Mouse (Mus musculus) urinary bladder, adult 18-20 months (tissue): ENCODE results near the gene Gsto1.
"Not testable (repeated sequence)": the region's sequence is repeated elsewhere in the genome, so short reads cannot be mapped to it uniquely, and the experiment has no call there.

Experiments
- DNase-seq, 2 experiments: peaks; one replicate each; pipeline ENCODE4 v3.0.0; 2022; ENCODE audit warnings: low spot score in 2 of 2, mixed read lengths in 2 of 2

Gsto1 gene

DNA sequence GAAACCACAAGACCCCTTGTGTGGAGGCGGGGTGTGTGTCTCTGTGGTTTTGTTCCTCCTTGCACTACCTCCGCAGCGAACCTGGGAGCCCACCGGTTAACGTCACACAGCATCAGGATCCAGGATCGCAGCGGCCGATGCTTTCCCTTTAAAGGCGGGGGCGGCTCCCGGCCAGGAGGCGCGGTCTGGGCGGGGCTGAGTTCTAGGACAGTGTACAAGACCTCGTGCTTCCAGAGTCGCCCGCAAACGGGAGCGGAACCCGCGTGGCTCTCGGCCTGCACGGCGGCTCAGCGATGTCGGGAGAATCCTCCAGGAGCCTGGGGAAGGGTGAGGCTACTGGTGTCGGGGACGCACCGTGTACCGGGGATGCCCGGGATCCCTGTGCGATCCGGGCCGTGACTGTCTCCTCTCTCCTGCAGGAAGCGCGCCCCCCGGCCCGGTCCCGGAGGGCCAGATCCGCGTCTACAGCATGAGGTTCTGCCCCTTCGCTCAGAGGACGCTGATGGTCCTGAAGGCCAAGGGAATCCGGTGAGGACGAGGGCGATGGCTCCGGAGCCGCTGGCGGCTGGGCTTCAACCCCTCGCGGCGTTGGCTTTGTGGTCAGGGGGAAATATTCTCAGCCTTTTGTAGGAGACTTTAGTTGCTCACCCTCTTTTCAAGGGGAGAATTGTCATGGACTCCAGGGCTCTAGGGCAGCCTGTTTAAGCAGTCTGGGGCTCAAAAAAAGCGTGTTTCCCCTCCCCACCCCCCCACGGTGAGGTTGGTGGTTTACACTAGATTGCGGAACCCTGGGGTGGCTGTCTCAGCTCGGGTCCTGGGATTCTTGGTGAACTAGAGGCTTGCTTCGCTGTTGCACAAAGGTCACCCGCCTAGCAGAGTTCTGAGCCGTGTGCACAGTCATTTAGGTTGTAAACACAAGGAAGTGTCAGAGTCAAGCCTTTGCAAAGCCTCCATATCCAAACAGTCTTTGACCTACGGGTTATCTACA is at the start of gene Gsto1:
Gene Gsto1, plus strand, starts transcription at position 175 of the 988 bp plus-strand sequence.
- DNase-seq, result peak; percentile 87 to 94

DNA sequence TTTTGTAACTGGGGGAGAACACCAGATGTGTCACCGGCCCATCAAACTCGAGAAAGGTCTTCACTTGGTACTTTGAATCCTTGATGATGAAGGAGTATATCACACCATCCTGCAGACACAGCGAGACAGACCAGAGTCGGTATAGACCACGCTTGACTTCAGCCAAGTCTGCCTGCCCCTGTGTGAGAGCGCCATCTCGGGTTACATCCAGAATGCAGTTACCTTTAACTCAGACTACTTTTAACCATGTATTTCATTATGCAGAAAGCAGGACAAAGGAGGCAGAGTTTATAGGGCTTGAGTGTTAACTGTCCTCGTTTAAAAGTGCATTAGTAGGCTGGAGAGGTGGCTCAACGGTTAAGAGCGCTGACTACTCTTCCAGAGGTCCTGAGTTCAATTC is 42.7 kb upstream of the Gsto1 start:
- no peak for DNase-seq

DNA sequence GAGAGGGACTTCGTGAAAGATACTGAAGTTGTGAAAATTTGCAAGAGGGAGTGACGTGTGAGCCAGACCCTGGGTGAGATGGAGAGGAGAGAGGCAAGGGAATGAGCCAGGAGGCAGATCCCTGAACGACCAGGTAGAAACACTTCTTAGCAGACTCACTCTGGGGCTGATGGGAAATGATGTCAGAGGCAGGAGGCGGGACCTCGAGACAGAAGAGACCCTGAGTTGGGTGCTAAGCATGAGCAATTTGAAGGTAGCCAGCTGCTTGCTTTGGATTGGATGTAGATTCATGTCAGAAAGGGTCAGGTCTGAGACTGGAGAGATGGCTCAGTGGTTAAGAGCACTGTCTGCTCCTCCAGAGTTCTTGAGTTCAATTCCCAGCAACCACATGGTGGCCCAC is 40.0 kb upstream of the Gsto1 start:
- DNase-seq, result no peak

DNA sequence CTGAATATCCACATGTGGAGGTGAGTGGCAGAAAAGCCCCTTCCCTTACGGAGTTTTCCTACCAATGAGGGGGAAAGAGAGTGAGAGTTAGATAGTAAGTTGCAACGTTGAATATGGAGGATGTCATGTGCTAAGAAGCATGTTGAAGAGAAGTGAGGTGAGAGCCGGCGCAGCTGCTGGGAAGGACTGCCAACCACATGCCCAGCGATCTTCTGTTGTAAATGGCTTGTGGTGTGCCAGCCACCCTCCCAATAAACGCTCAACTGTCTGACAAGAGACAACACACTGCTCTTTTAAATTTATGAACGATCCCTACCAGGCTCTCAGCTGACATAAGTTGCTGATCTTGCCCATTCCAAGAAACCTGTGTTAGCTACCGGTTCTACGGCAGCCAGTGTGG is 37.1 kb upstream of the Gsto1 start:
- no peak for DNase-seq

DNA sequence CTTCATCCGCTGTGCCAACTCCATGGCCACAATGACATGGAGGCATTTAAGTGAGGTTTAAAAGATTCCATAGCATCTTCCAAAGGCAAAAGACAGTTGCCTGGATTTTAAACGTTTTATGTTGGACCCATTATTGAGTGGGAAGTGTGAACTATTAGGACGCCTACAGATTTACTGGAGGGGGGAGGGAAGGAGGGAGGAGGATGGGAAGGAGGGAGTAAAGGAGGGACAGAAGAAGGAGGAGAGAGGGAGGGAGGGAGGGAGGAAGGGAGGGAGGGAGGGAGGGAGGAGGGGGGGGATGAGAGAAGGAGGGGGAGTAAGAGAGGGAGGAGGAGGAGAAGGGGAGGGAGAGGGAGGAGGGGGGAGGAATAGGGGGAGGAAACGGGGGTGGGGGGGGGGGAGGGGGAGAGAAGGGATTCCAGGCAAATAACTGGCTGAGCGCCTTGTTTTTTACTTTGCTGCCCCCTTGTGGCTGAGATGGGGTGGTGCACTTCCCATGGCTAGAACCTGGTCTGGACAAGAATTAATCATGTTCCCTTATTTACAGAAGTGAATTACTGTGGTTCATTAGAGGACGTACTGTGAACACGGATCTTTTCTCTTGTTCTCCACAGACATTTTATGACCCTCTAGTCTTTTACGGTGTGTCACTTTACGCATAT is 33.8 kb upstream of the Gsto1 start:
- peak; percentile 30 to 71 for DNase-seq

DNA sequence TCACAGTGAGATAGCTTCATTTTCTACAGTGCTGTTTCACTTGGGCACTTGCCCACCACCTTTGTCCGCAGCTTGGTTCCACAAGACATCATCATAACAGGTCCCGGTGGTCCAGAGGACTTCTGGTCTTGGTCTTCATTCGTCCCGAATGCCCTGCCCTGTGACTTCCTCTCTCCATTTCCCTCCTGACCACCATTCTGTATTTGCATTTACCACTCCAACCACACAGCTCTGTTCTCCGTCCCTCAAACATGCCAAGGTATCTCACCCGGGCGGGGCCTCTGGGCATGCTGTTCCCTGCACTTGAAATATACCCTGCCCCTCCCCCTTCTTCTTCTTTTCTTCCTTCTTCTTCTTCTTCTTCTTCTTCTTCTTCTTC is 33.3 kb upstream of the Gsto1 start:
- peak in 1 of 2 experiments; percentile 18 for DNase-seq

DNA sequence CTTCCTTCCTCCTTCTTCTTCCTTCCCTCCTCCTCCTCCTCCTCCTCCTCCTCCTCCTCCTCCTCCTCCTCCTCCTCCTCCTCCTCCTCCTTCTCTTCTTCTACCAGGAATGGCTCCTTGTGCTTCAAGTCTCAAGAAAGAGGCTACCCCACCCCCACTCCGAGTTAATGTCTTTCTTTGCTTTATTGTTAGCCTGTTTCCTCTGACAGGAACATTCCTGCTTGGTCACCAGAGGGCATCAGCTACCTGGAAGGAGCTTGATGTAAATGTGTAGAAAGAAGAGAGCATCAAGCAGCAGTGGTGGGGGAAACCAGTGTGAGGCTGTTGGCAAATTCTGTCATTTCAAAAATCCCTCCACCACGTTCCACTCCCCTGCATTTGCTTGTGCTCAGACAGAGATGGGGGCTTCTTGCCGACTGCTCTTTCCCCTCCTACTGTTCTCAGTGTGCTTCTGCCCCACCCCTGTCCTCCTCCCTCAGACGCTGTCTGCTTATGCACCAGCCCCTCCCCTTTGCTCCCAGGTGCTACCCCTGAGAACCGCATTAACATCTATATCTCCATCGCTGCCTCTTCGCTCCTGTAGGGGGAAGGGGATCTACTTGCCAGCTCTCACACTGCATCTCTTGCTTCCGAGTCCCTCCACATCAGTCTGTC is 32.5 kb upstream of the Gsto1 start:
- DNase-seq, result no peak

DNA sequence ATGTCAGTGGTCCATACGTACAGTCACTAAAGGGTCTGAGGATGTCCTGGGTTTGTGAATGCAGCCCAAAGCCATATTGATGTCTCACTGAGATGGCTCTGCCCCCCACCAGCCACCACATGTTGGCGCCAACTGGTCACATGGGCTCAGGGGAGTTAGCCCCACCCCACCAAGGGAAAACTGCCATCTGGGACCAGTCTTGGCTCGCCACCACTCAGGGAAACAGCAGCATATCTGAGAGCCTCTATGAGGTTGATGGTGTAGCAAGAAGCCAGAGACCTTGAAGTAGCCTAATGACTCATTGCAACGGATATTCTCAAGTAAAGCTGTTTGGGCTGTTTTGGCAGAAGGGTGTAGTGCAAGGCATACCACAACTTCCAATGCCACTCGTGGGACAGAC is 30.7 kb upstream of the Gsto1 start:
- DNase-seq, result peak in 1 of 2 experiments; percentile 31

DNA sequence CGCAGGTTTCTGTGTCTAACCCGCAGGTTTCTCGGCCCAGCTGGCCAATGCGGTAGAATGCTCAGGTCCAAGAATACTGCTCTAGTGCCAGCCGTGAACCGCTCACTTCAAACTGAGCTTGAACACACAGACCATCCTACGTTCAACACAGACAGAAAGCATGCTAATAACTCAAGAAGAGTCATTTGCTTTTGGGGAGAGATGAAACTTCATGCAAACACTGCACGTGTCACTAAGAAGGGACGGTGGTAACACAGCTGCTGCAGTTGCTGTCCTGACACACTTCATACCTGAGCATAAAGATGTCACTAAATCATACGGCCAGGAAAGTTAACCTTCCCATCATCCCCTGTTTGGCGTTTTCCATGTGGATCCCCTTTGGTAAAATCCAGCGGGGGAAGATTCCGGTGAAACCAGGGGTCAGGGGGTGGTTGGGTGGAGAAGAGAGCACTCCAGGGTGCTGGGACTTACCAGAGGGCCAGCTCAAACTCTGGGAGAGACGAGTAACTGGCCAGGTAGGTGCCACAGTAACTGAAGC is 24.8 kb upstream of the Gsto1 start:
- no peak for DNase-seq

DNA sequence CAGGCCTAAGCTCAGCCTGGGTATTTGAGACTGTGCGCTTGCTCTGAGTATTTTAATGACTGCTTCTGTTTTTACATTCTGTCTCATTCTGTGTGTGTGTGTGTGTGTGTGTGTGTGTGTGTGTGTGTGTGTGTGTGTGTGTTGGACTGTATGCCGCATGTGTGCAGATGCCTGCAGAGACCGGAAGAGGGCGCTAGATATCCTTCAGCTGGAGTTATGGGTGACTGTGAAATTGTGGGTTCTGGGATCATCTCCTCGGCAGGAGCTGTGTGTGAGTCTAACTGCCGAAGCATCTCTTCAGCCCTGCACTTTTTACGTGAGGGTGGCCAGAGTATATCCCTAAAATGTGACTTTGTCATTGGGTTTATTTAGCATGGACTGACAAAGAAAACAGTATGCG is 23.7 kb upstream of the Gsto1 start:
- no peak for DNase-seq

DNA sequence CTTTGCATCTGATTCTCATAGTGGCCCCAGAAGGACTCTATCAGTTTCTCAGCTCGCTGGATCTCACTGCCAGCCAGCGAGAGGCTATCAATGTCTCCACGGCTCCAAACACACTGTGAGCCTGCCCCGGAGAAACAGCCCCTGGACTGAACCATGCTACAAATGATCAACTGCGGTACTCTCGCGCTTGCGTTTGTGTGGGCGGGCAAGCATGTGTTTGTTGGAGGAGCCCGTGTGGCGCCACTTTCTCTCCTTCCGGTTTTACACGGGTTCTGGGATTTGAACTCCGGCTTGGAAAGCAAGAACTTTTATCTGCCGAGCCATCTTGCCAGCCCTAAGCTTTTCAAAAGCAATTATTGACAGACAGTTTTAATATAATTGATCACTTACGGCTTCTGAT is 22.5 kb upstream of the Gsto1 start:
- DNase-seq, result no peak

DNA sequence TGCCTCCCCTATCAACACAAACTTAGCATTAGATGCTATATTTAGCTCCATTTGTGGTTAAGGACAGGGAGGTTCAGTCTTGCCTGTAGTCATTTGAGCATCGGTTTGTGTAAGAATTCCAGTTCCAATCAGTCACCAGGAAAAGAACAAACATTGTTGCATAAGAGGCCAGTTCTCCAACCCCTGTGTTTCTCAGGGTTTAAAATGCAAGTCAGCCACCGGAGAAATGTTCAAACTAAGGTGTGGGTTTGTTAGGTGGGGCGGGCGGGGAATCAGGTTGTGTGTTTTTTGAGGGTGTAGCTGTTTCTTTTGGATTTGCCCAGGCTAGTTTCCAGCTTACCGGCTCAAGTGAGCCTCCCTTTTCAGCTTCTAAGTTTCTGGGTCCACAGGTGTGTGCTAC is 20.2 kb upstream of the Gsto1 start:
- DNase-seq, result peak; percentile 25 to 61

DNA sequence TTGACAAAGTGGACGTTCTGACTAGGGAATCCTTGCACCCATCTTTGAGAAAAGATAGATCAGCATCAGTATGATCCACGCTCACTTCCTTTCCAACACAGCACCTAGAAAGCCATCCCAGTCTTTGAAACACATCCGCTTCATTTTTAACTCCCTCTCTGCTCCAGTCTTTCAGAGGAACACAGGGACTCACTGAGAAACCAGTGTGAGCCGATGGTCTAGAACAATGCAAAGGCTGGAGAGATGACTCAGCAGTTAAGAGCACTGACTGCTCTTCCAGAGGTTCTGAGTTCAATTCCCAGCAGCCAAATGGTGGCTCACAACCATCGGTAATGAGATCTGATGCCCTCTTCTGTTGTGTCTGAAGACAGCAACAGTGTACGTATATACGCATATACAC is 19.0 kb upstream of the Gsto1 start:
- DNase-seq, result no peak

DNA sequence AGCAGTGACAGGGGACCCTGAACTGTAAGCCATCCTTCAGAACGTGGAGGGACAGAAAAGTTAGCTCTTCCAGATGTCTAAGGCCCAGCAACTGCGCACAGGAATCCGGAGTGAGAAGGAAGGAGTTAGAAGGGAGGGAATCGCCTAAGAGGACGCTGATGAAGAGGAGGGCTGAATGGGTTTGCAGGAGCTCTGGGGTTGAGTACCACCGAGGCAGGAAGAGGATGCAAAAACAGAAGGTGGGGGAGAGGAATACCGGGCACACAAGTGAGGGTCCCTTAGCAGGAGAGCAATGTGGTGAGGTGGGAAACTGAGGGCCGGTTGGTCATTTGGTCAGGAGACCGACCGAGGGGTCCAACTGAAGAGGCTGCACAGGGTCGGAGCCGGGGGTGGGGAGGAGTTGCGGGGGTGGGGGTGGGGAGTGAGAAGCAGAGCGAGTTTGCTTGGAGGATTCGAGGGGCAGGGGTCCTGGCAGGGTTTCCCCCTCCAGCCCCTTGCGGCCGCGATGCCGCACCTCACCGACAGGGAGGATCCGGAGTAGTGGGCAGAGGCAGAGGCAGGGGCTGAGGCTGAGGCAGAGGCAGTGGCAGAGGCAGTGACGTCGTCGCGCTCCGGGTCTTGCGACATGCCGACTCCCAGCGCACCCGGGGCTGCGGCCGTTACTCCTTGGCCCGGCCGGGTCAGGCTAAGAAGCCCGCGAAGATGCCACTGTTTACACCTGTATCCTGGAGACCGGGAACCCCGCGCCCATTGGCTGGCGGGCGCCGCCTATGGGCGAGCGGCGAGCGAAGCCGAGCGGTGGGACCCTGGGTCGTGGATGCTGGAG is 17.9 kb upstream of the Gsto1 start:
- DNase-seq, result peak; percentile 38 to 59

DNA sequence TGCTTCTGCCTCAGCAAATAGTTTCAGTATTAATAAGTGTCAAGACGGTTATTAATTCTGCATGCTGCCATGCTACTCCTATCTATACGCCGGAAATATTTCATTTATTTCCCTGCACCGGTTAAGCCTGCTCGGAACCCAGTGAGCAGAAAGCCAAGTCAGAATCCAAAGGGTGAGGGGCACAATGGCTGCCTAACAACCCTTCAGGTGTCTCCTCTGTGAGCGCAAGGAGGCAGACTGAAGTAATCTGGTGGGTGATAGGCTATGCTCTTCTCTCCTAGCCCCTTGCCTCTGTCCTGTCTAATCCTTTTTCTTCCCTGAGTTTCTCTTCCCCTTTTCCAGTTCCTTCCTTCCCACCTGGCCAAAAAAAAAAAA is 17.3 kb upstream of the Gsto1 start:
- no peak for DNase-seq

DNA sequence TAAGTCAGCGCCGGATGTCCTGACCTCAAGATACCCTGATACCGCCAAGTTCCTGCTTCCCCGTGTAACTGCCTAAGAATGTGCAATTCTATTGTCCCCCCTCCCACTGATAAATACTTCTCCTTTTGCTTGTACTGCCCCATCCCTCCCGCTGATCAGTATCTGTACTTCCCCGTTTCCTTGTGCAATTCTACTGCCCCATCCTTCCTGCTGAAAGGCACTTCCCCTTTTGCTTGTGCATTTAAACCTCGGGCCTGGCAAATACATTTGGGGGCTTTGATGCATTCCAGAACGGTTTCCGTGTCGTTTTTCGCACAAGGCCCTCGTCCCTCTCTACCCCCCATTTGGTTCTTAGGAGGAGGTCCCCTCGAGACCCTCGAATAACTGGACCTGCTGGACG is 13.5 kb upstream of the Gsto1 start:
- not testable (repeated sequence) for DNase-seq

DNA sequence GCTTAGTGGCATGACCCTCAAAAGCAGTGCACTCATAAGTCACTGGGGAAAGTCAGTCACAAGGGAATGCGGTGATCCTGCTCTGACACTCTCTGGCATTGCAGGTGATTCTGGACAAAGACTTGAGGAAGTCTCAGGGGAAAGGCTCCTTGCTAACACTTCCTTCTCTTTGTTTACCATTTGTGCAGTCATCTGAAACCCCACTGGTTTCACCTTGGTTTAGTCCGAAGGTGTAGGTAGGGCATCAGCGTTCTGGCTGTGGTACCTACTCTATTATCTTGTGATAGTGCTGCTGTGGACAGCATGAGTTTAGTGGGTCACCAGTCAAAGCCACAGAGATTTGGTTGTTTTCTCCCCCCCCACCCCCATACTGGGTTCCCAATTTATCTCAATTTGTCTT is 5.0 kb upstream of the Gsto1 start:
- no peak for DNase-seq

DNA sequence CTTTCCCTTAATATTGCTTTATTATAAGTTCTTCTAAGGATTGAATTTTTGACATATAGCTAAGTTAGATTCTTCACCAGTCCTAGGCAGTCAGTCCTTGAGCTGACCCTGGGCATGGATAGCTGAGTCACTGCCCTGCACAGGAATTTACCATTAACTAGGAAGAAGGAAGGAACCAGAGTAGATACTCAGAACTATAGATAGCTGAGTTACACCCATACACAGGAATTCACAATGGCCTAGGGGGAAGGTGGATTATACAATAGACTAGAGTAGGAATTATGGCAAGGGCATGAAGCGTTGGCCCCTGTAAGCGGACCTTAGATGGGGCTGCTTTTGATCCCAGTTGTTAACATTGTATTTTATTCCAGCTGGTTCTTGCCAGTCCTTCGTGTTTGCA is 2.6 kb upstream of the Gsto1 start:
- not testable (repeated sequence) for DNase-seq

DNA sequence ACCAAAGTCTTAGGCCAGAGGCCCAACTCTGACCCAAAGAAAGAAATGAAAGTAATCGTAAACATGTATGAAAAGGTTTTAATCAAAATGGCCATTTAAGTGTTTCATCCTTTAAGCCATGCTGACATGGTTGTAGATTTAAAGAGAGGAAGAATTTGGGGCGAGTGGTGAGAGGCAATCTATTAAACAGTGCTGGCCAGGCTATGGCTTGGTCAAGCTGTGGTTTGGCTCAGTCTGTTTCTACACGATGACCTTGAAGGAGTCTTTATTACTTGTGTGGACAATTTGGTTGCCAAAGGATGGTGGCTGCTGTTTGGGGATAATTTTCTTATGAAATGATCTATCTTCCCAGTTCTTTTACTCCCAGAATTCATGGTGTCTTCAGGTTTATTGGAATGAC is 1.7 kb upstream of the Gsto1 start:
- DNase-seq, result no peak

DNA sequence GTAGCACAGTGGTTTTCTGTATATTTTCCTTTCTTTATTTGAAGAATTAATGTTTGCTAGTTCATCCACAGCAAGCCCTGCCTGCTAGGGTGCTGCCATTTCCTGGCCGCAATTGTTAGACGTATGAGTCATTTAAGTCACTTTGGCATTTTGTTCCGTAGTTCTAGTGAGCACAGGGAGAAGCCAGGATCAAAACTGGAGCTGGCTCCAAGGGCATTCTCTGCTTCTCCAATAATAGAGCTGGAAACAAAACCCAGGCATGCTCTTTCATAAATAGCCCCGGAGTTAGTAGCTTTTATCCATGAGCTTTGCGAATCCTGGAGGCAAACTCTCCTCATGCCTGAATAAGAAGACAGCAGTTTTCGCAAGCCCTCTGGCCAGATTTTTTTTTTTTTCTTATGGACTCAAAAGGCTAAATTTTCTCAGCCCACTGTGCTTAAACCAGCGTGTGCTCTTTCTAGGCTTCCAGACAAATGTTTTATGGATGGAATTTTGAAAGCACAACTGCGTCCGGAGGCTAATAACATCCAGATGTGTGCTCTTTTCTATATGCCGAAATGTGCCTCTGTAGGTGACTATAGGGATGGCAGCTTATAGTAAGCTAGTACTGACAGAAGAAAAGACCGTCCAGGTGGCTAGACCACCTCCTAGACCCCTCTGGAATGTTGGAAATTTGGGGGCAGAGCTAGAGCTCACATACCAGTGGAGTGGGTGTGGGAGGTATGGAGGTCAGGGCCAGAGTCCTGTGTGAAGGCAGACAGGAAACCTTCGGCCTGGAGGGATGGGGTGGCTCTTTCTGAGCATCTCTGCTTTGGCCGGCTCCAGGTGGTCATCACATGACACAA is 597 bp upstream of the Gsto1 start:
- DNase-seq, result no peak
